ENCODE assay signal across 20 mouse cellular contexts in genomic region chr1:60974221-60974620, GRCm38 (mm10). TPM values are rescaled to one million over a fixed set of nuclear protein-coding genes. Genes with fewer than 3 reads are reported as not detected.
DNase-seq lines count a peak whose midpoint lies in the region; ATAC-seq and TF ChIP-seq lines count a peak whose summit lies in the region.
"Had no signal": no experiment of that assay in that cellular context is flagged by ENCODE, and none has a peak within 500 bp of the region (broad histone marks: within the 10 kb centered on the region; RNA-seq: fewer than 3 reads in every experiment).

No protein-coding gene starts in this region.

- 92% methylated on average over 3 of the region's 3 CpGs for WGBS in midbrain, embryonic 11.5 days
- WGBS in midbrain, embryonic 14.5 days: 89% methylated on average over 3 of the region's 3 CpGs
- WGBS in hindbrain, postnatal 0 days: 87% methylated on average over 3 of the region's 3 CpGs

- no peak for ATAC-seq in midbrain, embryonic 11.5 days (ENCODE audit: low FRiP score)
- no peak for ATAC-seq in midbrain, embryonic 14.5 days (ENCODE audit: low FRiP score, low TSS enrichment)
- ATAC-seq in CD4-positive, CD25-positive, alpha-beta regulatory T cell, adult 4 months: peak; percentile 10
- no peak for ATAC-seq in hindbrain, postnatal 0 days
- ATAC-seq: forebrain, embryonic 16.5 days; Patski had no signal

- no peak for TF ChIP-seq POLR2A in bone marrow macrophage, adult 2 months (IDR thresholded peaks at IDR 0.05; ENCODE audit: borderline replicate concordance, low read depth, low read length)

- H3K4me3 ChIP-seq in midbrain, embryonic 11.5 days (ENCODE audit: low read depth, low read length): no peak overlapping the region
- H3K4me3 ChIP-seq in midbrain, embryonic 14.5 days (replicated peaks; ENCODE audit: low read depth, low read length): no peak overlapping the region
- no peak overlapping the region for H3K4me3 ChIP-seq in bone marrow macrophage, adult 2 months (ENCODE audit: insufficient read depth, low read length)
- H3K4me3 ChIP-seq in hindbrain, postnatal 0 days (ENCODE audit: low read length): no peak overlapping the region
- H3K4me3 ChIP-seq: forebrain, embryonic 12.5 days; heart, adult 2 months; heart, embryonic 12.5 days; hindbrain, embryonic 10.5 days had no signal

- H3K9ac ChIP-seq in midbrain, embryonic 11.5 days (ENCODE audit: low read length): no peak overlapping the region
- no peak overlapping the region for H3K9ac ChIP-seq in midbrain, embryonic 14.5 days (replicated peaks; ENCODE audit: low read length)
- no peak overlapping the region for H3K9ac ChIP-seq in hindbrain, postnatal 0 days (replicated peaks; ENCODE audit: low read length)
- H3K9ac ChIP-seq: forebrain, embryonic 12.5 days; heart, embryonic 12.5 days; hindbrain, embryonic 14.5 days had no signal

- H3K36me3 ChIP-seq in midbrain, embryonic 11.5 days (ENCODE audit: control insufficient read depth, insufficient read depth, low read length): no peaks in the 10 kb centered on the region
- H3K36me3 ChIP-seq in midbrain, embryonic 14.5 days (ENCODE audit: control insufficient read depth, insufficient read depth, low read length): no peaks in the 10 kb centered on the region
- H3K36me3 ChIP-seq in hindbrain, postnatal 0 days (ENCODE audit: insufficient read depth, low read length): no peaks in the 10 kb centered on the region
- H3K36me3 ChIP-seq: forebrain, embryonic 12.5 days; heart, embryonic 12.5 days; hindbrain, embryonic 10.5 days had no signal

- DNase-seq in midbrain, embryonic 11.5 days (ENCODE audit: low spot score, missing footprints): peak; percentile 67
- DNase-seq in midbrain, embryonic 14.5 days: no peak
- DNase-seq in naive thymus-derived CD4-positive, alpha-beta T cell, adult 2 months (ENCODE audit: low read depth): peak; percentile 77
- no peak for DNase-seq in hindbrain, postnatal 0 days (ENCODE audit: low spot score)
- DNase-seq in adrenal gland, adult (ENCODE audit: inconsistent age in 2 of 2, low spot score in 1 of 2): no peak
- DNase-seq: adrenal gland, postnatal 10 days; cerebellum, adult 11-12 months; cerebellum, adult 9-10 months; cerebellum, postnatal 36 days; gastrocnemius, postnatal 10 days; heart, adult 2 months; kidney, adult 11 months had no signal

- H3K27ac ChIP-seq in midbrain, embryonic 11.5 days (ENCODE audit: low read depth, low read length): no peak overlapping the region
- H3K27ac ChIP-seq in midbrain, embryonic 14.5 days (replicated peaks; ENCODE audit: low read depth, low read length): no peak overlapping the region
- H3K27ac ChIP-seq in bone marrow macrophage, adult 2 months (ENCODE audit: insufficient read depth, low read depth, low read length): peak overlapping the region; percentile 29
- H3K27ac ChIP-seq in hindbrain, postnatal 0 days: no peak overlapping the region
- H3K27ac ChIP-seq: forebrain, embryonic 12.5 days; heart, adult 2 months; hindbrain, embryonic 10.5 days; hindbrain, embryonic 14.5 days had no signal

- no peak for TF ChIP-seq CTCF in bone marrow macrophage, adult 2 months (IDR thresholded peaks at IDR 0.05; ENCODE audit: low read depth, low read length)
- no peak for TF ChIP-seq CTCF in hindbrain, postnatal 0 days (IDR thresholded peaks at IDR 0.05; ENCODE audit: low read depth)

- no peaks in the 10 kb centered on the region for H3K4me1 ChIP-seq in midbrain, embryonic 11.5 days (ENCODE audit: control insufficient read depth, insufficient read depth, low read length)
- no peaks in the 10 kb centered on the region for H3K4me1 ChIP-seq in midbrain, embryonic 14.5 days (ENCODE audit: control insufficient read depth, insufficient read depth, low read length)
- peaks cover 20% of the 10 kb centered on the region for H3K4me1 ChIP-seq in bone marrow macrophage, adult 2 months (ENCODE audit: control insufficient read depth, insufficient read depth, low read length)
- no peaks in the 10 kb centered on the region for H3K4me1 ChIP-seq in hindbrain, postnatal 0 days (ENCODE audit: insufficient read depth, low read length)
- H3K4me1 ChIP-seq: heart, embryonic 12.5 days had no signal

- no peaks in the 10 kb centered on the region for H3K27me3 ChIP-seq in midbrain, embryonic 11.5 days (ENCODE audit: control insufficient read depth, insufficient read depth, low read length)
- H3K27me3 ChIP-seq in midbrain, embryonic 14.5 days (ENCODE audit: control insufficient read depth, insufficient read depth, low read length): no peaks in the 10 kb centered on the region
- H3K27me3 ChIP-seq in hindbrain, postnatal 0 days (ENCODE audit: insufficient read depth, low read length): no peaks in the 10 kb centered on the region
- H3K27me3 ChIP-seq: forebrain, embryonic 12.5 days; heart, embryonic 12.5 days; Patski had no signal

- H3K4me2 ChIP-seq in midbrain, embryonic 11.5 days: no peak overlapping the region
- no peak overlapping the region for H3K4me2 ChIP-seq in midbrain, embryonic 14.5 days (ENCODE audit: low read length)
- H3K4me2 ChIP-seq in hindbrain, postnatal 0 days (ENCODE audit: low read depth, low read length): no peak overlapping the region
- H3K4me2 ChIP-seq: forebrain, embryonic 12.5 days; heart, embryonic 12.5 days; hindbrain, embryonic 14.5 days had no signal

- H3K9me3 ChIP-seq in midbrain, embryonic 11.5 days (ENCODE audit: control insufficient read depth, low read length): no peaks in the 10 kb centered on the region
- no peaks in the 10 kb centered on the region for H3K9me3 ChIP-seq in midbrain, embryonic 14.5 days (ENCODE audit: control insufficient read depth, low read length)
- no peaks in the 10 kb centered on the region for H3K9me3 ChIP-seq in hindbrain, postnatal 0 days (ENCODE audit: low read length)
- H3K9me3 ChIP-seq: forebrain, embryonic 12.5 days; heart, embryonic 12.5 days; hindbrain, embryonic 10.5 days had no signal

RNA-seq across cellular contexts. Expression of gene Icos, which starts 3.5 kb away (rescaled TPM):
- polyA plus RNA-seq in midbrain, embryonic 11.5 days (2014; fragmentation: Nextera tagmentation; extraction: Ambion mirVana): 0.04 and 0.10 TPM in 2 replicates
- not detected in 2 replicates for polyA plus RNA-seq in midbrain, embryonic 14.5 days (2014; fragmentation: Nextera tagmentation; extraction: Ambion mirVana)
- 100 to 1,000 TPM; 309 to 337 TPM for polyA plus RNA-seq in CD4-positive, CD25-positive, alpha-beta regulatory T cell, adult 4 months (2017; shearing (Covaris generic))
- polyA plus RNA-seq in bone marrow macrophage, adult 2 months (2012; ENCODE audit: insufficient read depth, insufficient read length, missing spikeins): 0.73 and 0.94 TPM in 2 replicates
- 0.25 TPM in 1 of 2 replicates, not detected in the other for total RNA-seq in hindbrain, postnatal 0 days (2014; rRNA removed)
- 0.10 and 0.19 TPM in 2 replicates for polyA plus RNA-seq in hindbrain, postnatal 0 days (2015; fragmentation: Nextera tagmentation; extraction: Ambion mirVana)

Comparison
In these comparisons a context has a peak if more than half of its experiments do, and no peak if none do; other contexts are left out.
1. DNase-seq: peak in midbrain, embryonic 11.5 days (single experiment) and naive thymus-derived CD4-positive, alpha-beta T cell, adult 2 months (single experiment); none in midbrain, embryonic 14.5 days (single experiment), hindbrain, postnatal 0 days (single experiment) and adrenal gland, adult (0 of 2).
2. RNA of gene Icos, which starts 3.5 kb away (polyA plus RNA-seq): 309 to 337 TPM in CD4-positive, CD25-positive, alpha-beta regulatory T cell, adult 4 months; 0.73 to 0.94 TPM in bone marrow macrophage, adult 2 months, 0.10 to 0.19 TPM in hindbrain, postnatal 0 days, 0.04 to 0.10 TPM in midbrain, embryonic 11.5 days and not detected in midbrain, embryonic 14.5 days; every median in the first group is over 100 times any median in the second.